Mouse (Mus musculus): Measurements from ENCODE around the gene Hoxa3. TPM values are rescaled to one million over a fixed set of nuclear protein-coding genes. Genes with fewer than 3 reads are reported as not detected.

The Hoxa3 gene
- polyA plus RNA-seq, 1 experiment from 2014 or later = 9.7 TPM

DNA sequence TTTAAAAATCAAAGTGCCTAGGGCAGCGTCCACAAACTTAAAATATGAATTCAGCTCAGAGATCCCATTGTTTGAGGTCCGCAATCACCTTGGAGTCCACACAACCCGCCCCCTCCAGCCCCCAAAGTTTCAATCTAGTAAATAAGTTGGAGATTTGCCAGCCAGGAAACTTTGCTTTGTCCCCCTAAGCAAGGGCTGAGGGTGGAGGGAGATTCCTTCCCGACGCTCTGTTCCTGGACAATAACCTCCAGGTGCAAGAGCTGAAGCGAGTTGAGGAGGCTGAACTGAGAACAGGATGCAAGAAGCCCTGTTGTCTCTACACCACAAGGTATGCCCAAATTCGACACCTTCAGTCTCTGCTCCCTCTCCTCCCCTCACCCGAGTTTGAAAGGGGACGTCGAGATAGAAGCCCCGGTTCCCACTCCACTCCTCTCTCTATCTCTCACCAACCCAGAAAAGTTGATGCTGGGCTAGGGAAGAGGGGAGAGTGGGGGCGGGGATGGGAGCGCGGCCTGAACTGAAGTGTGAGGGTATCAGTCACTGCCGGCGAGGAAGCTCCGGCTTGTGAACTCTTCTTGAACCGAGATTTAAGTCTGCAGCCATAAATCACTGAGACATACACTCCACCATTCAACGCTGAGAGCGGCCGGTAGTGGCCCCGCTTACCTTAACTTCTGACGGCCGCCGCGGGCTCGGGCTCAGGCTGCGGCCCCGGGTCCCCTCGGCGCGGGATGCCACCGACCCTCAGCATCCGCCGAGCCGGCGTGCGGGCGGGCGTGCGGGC is 38.0 kb downstream of the Hoxa3 start:
- no peaks in the 10 kb centered on the region for H3K9me3 ChIP-seq
- peaks cover 40% of the 10 kb centered on the region for H3K4me1 ChIP-seq (replicated peaks)
- H3K4me3 ChIP-seq = peak overlapping the region; percentile 81
- WGBS = under 1% methylated on average over 41 of the region's 41 CpGs
- peak overlapping the region; percentile 82 for H3K27ac ChIP-seq
- H3K27me3 ChIP-seq (ENCODE audit: insufficient read depth, poor library complexity, severe bottlenecking) = peaks cover 100% of the 10 kb centered on the region
- peak; percentile 62 for DNase-seq (ENCODE audit: low spot score)
- H3K36me3 ChIP-seq = no peaks in the 10 kb centered on the region

DNA sequence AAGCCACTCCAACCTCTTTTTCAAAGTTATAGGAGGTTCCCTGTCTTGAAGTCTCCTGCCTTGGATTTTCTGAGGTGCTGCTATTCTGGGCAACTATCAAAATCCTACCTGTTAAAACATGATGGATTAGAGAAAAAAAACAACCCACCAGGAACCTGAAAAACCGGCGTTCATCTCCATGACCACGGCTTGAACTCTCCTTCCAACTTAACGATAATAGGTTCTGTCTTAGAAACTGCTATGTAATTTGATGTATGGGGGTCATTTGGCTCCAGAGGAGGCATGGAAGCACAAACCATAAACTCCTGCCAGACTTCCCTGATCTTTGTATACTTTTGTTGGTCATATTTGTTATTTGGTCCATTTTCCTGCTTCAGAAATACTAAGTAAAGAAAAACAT is 39.5 kb downstream of the Hoxa3 start:
- no peak for DNase-seq (ENCODE audit: low spot score)
- peak overlapping the region; percentile 81 for H3K4me3 ChIP-seq
- no peaks in the 10 kb centered on the region for H3K36me3 ChIP-seq

DNA sequence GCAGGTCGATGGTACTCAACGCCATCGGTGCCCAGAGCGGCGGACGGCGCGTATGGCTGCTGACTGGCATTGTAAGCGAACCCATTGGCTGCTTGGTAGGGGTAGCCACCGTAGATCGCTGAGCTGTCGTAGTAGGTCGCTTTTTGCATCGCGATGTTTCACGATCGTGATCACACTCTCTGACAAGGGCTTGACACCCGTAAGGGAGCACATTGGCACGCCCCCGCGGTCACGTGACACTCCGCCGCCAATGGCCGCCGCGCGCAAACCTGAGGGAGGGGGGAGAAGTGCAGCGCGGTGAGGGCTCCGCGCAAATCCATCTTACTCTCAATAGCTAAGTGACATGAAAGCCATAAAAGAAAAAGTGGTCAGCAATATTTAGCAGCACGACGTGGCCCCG is 40.6 kb downstream of the Hoxa3 start:
- under 1% methylated on average over 35 of the region's 35 CpGs for WGBS
- Histone ChIP-seq H3K27ac (peak overlapping the region; percentile 95), H3K4me3 (peak overlapping the region; percentile 81), H3K36me3 (no peaks in the 10 kb centered on the region), H3K9me3 (no peaks in the 10 kb centered on the region), H3K4me1 (replicated peaks) (peaks cover 44% of the 10 kb centered on the region), H3K27me3 (ENCODE audit: insufficient read depth, poor library complexity, severe bottlenecking) (peaks cover 100% of the 10 kb centered on the region)
- DNase-seq (ENCODE audit: low spot score) = peak; percentile 94

More for the DNA sequence above, 39.5 kb downstream of the Hoxa3 start:
- H3K4me1 ChIP-seq (replicated peaks) = peaks cover 44% of the 10 kb centered on the region
- peaks cover 100% of the 10 kb centered on the region for H3K27me3 ChIP-seq (ENCODE audit: insufficient read depth, poor library complexity, severe bottlenecking)
- H3K9me3 ChIP-seq = no peaks in the 10 kb centered on the region
- H3K27ac ChIP-seq = 0 out of 2 replicates have a peak overlapping the region, but pooled peaks have one; percentile 95
- 4% methylated on average over 4 of the region's 4 CpGs for WGBS

DNA sequence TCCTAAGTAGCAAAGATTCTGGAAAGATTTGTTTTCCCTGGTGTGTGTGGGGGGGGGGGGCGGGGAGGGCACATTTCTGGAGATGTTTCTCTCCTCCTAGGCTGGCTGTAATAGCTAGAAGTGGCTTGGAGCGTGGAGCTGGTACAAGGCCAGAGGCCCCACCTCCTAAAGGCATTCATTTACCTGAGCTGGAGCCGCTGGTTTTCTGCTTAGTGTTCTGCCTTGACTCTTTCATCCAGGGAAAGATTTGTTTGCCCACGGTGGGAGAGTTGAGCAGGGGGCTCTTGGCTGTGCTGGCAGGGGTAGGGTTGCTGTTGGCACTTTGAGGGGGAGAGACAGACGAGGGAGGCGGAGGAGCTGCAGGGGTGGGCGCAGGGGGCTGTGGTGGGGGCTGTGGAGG is 41.2 kb downstream of the Hoxa3 start:
- H3K4me3 ChIP-seq = peak overlapping the region; percentile 81
- WGBS = 5% methylated on average over 7 of the region's 7 CpGs
- peaks cover 100% of the 10 kb centered on the region for H3K27me3 ChIP-seq (ENCODE audit: insufficient read depth, poor library complexity, severe bottlenecking)
- DNase-seq (ENCODE audit: low spot score) = no peak
- no peaks in the 10 kb centered on the region for H3K36me3 ChIP-seq
- H3K4me1 ChIP-seq (replicated peaks) = peaks cover 44% of the 10 kb centered on the region
- peak overlapping the region; percentile 95 for H3K27ac ChIP-seq
- no peaks in the 10 kb centered on the region for H3K9me3 ChIP-seq

DNA sequence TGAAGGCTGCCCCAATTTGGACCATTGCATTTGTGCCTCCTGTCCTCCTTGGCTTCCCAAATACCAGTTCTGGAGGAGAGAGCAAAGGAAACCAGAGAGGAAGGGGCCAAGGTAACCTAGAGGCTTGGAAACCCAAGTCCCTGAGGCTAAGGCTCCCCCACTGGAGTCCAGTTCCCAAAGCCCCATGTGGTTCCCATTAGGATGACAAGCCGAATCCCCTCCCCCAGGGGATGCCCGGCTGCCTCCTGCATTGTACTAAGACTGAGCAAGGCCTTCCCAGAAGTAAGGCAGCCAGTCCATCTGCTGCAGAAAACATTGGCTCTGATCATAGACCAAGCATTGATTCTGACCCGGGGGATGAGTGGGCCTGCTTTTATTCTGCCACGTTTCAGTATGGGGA is 41.8 kb downstream of the Hoxa3 start:
- Histone ChIP-seq H3K27me3 (ENCODE audit: insufficient read depth, poor library complexity, severe bottlenecking) (peaks cover 100% of the 10 kb centered on the region), H3K36me3 (no peaks in the 10 kb centered on the region), H3K4me1 (replicated peaks) (peaks cover 44% of the 10 kb centered on the region), H3K27ac (peak overlapping the region; percentile 95), H3K4me3 (peak overlapping the region; percentile 81), H3K9me3 (no peaks in the 10 kb centered on the region)
- WGBS = 4% methylated on average over 4 of the region's 4 CpGs
- peak; percentile 66 for DNase-seq (ENCODE audit: low spot score)

DNA sequence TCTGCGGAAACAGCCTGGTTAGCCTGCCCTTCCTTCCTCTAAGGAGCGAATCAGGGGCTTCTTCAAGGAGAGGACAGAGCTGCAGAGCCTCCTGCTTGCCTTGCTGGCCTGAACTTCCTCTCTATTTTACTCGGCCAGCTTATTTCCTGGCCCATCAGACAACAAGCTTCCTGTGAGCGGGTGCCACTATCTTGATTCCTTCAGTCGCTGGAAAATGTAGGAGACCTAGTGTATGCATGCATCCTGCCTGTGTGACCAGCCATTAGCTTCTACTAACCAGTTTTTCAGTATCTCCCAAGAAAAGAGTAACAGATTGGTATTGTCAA is 42.3 kb downstream of the Hoxa3 start:
- Histone ChIP-seq H3K27me3 (ENCODE audit: insufficient read depth, poor library complexity, severe bottlenecking) (peaks cover 100% of the 10 kb centered on the region), H3K36me3 (no peaks in the 10 kb centered on the region), H3K4me3 (peak overlapping the region; percentile 81), H3K27ac (peak overlapping the region; percentile 95), H3K9me3 (no peaks in the 10 kb centered on the region), H3K4me1 (replicated peaks) (peaks cover 42% of the 10 kb centered on the region)
- 7% methylated on average over 5 of the region's 5 CpGs for WGBS
- DNase-seq (ENCODE audit: low spot score) = no peak

DNA sequence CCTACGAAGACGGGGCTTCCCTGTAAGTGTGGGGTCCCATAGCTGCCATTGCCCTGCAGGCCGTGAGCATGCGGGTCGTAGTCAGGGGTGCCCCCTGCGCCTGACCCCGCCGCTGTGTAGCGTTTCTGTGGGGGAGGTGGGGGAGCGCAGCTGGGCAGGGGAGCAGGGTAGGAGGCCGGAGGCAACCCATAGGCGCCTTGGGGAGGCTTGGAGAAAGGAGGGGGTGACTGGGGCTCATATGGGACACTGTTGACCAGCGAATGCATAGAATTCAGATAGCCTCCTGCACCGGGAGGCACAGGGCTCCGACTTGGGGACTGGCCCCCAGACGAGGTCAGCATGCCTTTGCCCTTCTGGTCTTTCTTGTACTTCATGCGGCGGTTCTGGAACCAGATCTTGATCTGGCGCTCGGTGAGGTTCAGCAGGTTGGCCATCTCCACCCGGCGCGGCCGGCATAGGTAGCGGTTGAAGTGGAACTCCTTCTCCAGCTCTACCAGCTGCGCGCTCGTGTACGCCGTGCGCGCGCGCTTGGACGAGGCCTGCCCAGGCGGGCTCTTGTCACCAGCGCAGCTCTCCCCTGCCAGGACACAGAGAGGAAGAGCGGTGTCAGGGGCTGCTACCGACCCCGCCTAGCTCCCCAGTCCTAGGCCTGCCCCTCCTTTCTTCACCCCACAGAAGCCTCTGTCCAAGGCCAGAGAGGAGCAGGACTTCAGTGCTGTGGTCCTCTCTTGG is 42.8 kb downstream of the Hoxa3 start:
- WGBS = 1% methylated on average over 40 of the region's 40 CpGs
- Histone ChIP-seq H3K4me3 (peak overlapping the region; percentile 81), H3K27ac (peak overlapping the region; percentile 95), H3K4me1 (replicated peaks) (peaks cover 37% of the 10 kb centered on the region), H3K36me3 (no peaks in the 10 kb centered on the region), H3K27me3 (ENCODE audit: insufficient read depth, poor library complexity, severe bottlenecking) (peaks cover 100% of the 10 kb centered on the region), H3K9me3 (no peaks in the 10 kb centered on the region)
- DNase-seq (ENCODE audit: low spot score) = peak; percentile 68

DNA sequence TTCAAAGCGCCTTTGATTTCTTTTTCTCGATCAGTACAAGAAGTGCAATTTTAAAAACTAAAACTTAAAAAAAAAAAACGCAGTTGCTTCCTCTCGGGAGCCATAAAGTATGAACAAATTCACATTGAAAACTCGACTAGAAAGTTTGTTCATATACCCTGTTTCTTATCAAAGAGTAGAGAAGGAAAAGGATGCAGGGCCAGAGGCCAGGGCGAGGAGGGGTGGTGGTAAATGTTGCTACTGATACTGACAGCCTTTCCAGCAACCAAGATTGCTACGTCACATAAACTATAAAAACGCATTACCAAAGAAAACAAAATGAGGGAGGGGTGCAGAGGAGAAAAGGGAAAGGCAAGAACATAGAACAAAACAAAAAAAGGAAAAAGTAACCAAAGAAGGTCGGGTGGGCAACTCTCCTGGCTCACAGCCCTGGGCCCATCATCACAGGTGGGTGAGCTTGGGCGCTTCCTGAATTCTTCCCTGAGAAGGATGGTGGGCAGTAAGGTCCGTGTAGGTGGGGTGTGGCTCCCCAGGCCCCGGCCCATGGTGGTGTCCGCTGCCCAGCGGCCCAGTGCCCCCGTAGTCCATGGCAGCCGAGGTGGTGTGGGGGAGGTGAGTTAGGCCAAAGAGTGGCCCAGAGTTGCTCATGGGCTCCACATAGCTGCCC is 43.5 kb downstream of the Hoxa3 start:
- WGBS = 4% methylated on average over 16 of the region's 16 CpGs
- Histone ChIP-seq H3K27me3 (ENCODE audit: insufficient read depth, poor library complexity, severe bottlenecking) (peaks cover 100% of the 10 kb centered on the region), H3K27ac (peak overlapping the region; percentile 95), H3K4me3 (peak overlapping the region; percentile 81), H3K9me3 (no peaks in the 10 kb centered on the region), H3K36me3 (no peaks in the 10 kb centered on the region), H3K4me1 (replicated peaks) (peaks cover 34% of the 10 kb centered on the region)
- DNase-seq (ENCODE audit: low spot score) = peak; percentile 58

DNA sequence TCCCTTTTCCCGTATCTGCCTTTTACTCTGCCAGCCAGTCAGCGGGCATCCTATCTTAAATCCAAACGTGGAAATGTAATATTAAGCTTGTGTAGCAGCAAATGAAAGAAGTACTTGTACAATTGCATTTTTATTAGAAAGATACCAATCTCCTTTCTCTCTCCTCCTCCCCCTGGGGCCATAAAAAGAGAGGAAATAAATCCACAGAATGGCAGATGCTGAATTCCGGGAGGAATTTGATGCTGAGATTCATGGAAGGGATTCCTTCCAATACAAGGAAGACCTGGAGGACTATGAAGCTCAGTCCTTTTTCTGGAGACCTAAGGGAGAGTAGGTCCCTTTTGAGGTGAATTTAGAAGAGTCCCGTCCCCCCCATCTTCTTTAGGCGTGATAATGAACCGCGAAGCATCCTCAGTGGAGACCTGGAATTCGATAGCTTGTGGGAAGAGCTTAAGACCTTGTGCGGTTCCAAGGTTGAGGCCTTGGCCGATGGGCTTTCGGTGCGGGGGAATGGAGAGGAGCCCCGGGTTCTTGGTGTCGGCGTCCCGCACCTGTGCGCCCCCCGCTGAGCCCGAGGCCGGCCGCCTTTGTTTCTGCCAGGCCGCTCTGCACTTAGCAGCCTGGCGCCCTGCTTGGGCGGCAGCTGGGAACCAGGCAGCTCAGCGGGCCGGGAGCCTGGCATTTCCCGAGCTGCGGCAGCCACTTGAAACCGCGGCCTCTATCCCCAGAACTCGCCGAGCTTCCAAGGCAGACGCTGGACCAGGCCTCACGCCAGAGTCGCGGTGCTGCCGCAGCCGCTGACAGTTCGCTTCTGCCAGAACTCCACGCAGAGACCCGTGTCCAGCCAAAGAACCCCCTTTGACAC is 44.7 kb downstream of the Hoxa3 start:
- peak overlapping the region; percentile 95 for H3K27ac ChIP-seq
- DNase-seq (ENCODE audit: low spot score) = peak; percentile 67
- peak overlapping the region; percentile 81 for H3K4me3 ChIP-seq
- H3K36me3 ChIP-seq = no peaks in the 10 kb centered on the region
- H3K4me1 ChIP-seq (replicated peaks) = peaks cover 38% of the 10 kb centered on the region
- no peaks in the 10 kb centered on the region for H3K9me3 ChIP-seq
- peaks cover 100% of the 10 kb centered on the region for H3K27me3 ChIP-seq (ENCODE audit: insufficient read depth, poor library complexity, severe bottlenecking)
- WGBS = under 1% methylated on average over 42 of the region's 42 CpGs

DNA sequence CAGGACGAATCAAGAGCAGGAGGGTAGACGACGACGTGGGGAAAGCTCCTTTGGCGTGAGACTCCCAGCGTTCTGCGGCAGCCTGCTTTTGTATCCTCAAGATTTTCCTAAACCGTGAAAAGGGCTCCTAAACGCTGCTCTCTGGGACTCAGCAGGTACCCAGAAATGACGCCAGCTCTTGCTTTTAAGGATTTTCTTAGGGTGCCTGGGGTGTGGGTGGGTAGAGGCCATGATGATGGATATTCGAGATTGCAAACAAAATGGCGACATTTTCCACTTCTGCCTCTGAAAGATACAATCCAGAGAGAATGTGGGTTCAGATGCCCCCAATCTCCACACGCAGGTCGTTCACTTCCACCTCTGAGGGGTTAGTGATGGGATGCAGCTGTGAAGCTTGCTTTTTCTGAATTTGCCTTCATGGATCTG is 45.4 kb downstream of the Hoxa3 start:
- Histone ChIP-seq H3K4me3 (peak overlapping the region; percentile 81), H3K9me3 (no peaks in the 10 kb centered on the region), H3K36me3 (no peaks in the 10 kb centered on the region; the same call in 1 of the 2 replicates), H3K27me3 (ENCODE audit: insufficient read depth, poor library complexity, severe bottlenecking) (peaks cover 100% of the 10 kb centered on the region), H3K4me1 (replicated peaks) (peaks cover 33% of the 10 kb centered on the region), H3K27ac (peak overlapping the region; percentile 95)
- DNase-seq (ENCODE audit: low spot score) = peak; percentile 59
- under 1% methylated on average over 14 of the region's 14 CpGs for WGBS

DNA sequence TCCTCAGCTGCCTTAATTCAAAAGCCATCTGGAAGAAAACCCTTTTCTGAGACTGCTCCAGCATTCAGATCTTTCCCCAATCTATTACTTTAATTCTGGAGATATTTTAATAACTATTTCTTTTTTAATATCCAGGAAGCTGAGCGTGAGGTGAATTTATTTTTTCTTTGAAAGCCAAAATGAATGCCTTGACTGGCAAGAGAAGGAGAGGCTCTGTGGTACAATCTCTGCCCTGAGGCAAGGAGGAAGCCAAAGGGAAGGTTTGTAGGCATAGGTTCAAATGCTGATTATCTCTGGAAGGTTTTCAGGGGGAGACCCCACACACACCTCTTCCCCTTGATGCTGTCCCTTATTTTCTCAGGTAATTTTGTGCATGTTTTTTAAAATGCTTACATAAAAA is 46.0 kb downstream of the Hoxa3 start:
- peak overlapping the region; percentile 81 for H3K4me3 ChIP-seq
- H3K27ac ChIP-seq = peak overlapping the region; percentile 95
- DNase-seq (ENCODE audit: low spot score) = no peak
- peaks cover 28% of the 10 kb centered on the region for H3K4me1 ChIP-seq (replicated peaks)
- H3K27me3 ChIP-seq (ENCODE audit: insufficient read depth, poor library complexity, severe bottlenecking) = peaks cover 100% of the 10 kb centered on the region
- H3K9me3 ChIP-seq = no peaks in the 10 kb centered on the region
- no peaks in the 10 kb centered on the region; the same call in 1 of the 2 replicates for H3K36me3 ChIP-seq
- WGBS = 9% methylated on average over 1 of the region's 1 CpGs

DNA sequence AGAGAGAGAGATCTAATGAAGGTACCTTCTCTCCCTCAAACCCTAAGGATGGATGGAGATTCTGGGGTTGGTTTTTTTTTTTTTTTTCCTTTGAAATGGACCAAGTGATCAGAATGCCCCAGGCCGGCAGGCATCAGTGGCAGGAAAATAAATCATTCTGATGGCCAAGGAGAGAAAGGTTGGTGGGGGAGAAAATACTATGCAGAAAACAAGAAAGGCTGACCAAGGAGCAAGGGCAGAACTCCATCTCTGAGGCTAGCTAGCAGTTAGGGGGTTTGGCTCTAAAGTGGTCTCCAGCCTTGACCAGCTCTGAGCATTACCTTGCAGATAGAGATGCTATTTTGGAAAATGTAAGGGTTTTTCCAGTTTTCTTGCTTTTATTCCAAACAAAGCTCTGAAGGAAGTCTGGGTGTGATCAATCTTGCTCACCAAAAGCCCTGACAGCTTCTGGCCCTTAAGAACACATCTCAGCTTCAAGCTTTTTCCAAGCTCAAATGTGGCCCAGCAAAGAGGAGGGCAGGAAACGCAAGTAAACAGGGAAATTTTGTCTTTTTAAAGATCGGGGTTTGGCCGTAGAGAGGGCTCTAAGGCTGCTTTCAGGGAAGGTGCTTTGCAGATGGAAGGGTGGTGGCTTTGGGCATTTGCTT is 46.6 kb downstream of the Hoxa3 start:
- Histone ChIP-seq H3K27me3 (ENCODE audit: insufficient read depth, poor library complexity, severe bottlenecking) (peaks cover 100% of the 10 kb centered on the region), H3K4me1 (replicated peaks) (peaks cover 21% of the 10 kb centered on the region), H3K27ac (peak overlapping the region; percentile 95), H3K4me3 (peak overlapping the region; percentile 81), H3K36me3 (no peaks in the 10 kb centered on the region; the same call in 1 of the 2 replicates), H3K9me3 (no peaks in the 10 kb centered on the region)
- WGBS = 3% methylated on average over 4 of the region's 4 CpGs
- DNase-seq (ENCODE audit: low spot score) = peak; percentile 50
